Mouse (Mus musculus) left cerebral cortex, adult 8-10 months (tissue): ENCODE data around the gene Zfp764. TPM values are rescaled to one million over a fixed set of nuclear protein-coding genes. Genes with fewer than 3 reads are reported as not detected.
"Not testable (repeated sequence)": the region's sequence is repeated elsewhere in the genome, so short reads cannot be mapped to it uniquely, and the experiment has no call there.

Experiments
- DNase-seq, 2 experiments: peaks; one replicate each; pipeline ENCODE4 v3.0.0; 2022; ENCODE audit warnings: low spot score in 2 of 2
- total RNA-seq, 4 experiments: library from RNA; stranded (reverse); gene quantifications; 2 replicates each; pipeline ENCODE4 v1.2.4; 2022

Zfp764 gene
- total RNA-seq = 1 to 10 TPM; 6.1 to 6.7 (median 6.6) TPM

DNA sequence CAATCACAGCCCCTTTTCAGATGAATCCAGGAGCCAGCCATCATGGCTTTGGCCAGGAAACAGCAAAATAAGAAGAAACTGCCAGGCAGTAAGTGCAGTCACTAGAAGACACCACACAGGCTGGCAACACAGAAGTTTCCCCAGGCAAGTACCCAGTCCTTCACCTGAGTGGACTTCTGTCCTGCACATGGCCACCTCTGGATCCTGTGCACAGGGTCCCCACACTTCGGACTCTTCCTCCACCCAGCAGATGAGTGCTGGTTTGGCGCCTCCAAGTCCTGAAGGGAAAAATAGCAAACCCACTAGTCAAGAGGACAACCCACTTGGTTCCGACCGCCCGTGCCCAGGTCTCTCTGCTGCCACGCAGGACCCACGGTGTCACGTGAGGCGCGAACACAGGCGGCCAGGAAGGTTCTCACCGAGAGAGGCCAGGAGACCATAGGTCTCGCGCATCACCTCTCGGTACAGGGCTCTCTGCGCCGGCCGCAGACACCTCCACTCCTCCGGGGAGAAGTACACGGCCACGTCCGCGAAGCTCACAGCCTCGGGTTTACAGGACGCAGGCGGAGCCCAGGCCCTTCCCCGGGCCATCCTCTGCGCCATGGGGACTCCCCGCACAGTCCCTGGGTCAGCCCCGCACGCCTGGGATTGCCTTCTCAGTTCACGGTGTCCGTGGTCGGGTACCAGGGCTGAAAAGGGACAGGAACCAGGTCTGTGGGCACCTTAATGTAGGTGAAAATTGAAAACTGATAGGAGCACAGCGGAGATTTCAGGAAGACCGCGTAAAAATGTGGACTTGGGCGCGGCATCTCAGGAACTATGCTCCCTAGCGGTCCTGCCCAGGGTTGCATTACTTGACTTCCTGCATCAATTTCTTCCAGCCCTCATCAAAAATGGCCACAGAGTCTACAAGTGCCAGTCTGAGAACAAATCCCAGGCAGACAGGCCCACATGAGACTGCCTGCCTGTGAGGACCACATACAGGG is at the start of gene Zfp764:
Gene Zfp764, minus strand, starts transcription at position 821 of the 986 bp plus-strand sequence.
- DNase-seq = peak; percentile 74 to 84

DNA sequence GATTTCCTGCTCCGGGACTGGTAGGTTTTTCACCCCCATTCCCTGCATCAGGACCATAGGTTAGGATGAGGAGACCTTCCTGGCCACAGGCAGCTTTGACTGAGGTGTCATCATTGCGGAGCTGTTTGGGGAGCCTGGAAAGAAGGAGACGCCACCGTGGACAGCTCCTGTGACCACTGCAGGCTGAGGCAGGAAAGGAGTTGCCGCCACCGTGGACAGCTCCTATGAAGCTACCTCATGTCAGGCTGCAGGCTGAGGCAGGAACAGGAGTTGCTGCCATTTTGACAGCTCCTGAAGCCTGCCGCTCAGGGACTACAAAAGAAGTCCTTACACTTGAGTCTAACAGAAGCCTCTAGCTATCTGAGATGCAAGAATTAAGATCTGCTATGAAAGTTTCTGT is 48.3 kb upstream of the Zfp764 start:
- no peak for DNase-seq

DNA sequence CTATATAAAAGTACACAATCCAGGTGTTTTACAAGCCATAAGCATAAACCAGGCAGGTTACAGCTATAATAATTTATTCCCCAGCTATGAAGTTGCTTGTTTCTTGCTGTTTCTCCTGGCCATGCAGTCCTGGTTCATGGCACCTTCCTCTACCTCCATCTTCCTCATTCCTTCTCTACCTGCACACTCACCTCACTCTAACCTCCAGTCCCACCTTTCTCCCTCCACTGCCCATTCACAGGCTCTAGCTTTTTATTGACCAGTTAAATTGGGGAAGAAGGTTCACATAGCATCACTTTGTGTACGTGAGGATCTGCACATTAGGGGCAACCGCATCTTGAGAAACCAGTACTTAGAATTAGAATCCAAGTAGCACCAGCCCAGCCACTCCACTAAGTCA is 46.4 kb upstream of the Zfp764 start:
- no peak for DNase-seq

DNA sequence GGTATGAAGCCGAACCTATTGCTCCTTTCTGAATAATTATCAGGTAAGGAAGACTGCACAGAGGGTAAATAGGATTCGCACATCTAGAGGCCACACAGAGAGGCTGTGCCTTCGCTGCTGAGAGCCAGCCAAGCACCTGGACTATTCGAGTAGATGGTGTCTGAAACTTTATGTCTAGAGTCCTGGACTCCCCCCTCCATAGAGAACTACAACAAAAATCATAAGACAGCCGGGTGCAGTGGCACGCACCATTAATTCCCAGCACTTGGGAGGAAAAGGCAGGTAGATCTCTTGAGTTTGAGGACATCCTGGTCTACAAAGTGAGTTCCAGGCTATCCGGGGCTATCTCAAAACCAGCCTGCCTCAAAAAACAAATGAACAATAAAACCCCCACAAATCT is 43.3 kb upstream of the Zfp764 start:
- DNase-seq = no peak

DNA sequence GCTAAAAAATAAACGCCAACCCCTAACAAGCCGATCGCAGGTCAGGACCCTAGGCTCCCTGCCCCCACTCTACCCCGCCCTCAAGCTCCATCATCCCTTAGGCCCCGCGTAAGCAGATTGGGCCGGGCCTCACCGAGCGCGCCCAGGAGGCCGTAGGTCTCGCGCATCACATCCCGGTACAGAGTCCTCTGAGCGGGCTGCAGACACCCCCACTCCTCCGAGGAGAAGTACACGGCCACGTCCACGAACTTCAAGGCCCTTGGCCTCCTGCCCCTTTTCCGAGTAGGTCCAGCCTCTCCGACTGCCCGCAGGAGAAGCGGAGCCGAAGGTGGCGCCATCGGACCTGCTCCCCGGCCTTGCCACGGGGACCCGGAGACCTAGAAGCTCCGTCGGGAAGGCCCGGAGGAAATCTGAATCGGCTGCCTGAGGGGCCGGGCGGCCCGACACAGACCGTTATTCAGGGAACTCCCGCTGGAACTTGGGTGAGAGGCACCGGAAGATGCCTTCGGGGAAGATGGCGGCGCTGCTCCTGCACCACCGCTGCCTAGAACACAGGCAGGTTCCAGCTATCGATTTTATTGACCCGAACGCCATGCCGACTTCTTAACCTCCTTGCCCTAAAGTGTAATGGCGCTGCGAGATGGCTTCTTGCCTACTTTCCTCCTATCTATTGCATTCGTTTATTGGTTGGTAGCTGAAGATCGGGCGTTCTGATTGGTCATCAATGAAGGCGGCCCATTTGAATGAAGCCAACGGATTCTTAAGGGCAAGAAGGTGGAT is 42.1 kb upstream of the Zfp764 start, which contains the start of gene Zfp689:
Gene Zfp689, minus strand, starts transcription at position 638 of the 780 bp plus-strand sequence.
- peak; percentile 92 to 94 for DNase-seq

DNA sequence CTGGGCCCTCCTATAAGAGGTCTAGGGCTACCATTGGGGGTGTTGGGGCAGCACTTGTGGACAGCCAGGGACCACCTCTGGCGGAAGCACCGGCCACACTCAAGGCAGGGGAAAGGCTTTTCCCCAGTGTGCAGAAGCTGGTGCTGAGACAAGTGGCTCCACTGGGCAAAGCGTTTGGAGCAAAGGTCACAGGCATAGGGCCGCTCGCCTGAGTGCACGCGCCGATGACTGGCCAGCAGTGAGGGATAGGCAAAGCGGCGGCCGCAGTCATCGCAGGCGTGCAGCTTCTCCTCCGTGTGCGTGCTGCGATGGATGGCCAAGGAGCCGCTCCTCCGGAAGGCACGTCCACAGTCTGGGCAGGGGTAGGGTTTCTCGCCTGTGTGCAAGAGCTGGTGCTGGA is 37.4 kb upstream of the Zfp764 start:
- no peak for DNase-seq

DNA sequence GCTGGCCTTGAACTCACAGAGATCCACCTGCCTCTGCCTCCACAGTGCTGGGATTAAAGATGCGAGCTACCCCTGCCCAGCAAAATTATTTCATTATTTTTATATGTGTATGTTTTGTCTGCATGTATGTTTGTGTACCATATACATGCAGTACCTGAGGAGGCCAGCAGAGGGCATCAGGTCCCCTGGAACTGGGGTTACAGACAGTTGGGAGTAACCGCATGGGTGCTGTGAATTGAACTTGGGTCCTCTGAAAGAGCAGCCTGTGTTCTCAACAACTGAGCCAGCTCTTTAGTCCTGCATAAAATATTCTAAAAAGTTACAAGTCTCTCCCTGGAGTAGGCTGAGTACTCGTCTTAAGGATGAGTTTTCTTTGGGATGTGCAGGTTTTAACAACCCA is 31.1 kb upstream of the Zfp764 start:
- DNase-seq = no peak

DNA sequence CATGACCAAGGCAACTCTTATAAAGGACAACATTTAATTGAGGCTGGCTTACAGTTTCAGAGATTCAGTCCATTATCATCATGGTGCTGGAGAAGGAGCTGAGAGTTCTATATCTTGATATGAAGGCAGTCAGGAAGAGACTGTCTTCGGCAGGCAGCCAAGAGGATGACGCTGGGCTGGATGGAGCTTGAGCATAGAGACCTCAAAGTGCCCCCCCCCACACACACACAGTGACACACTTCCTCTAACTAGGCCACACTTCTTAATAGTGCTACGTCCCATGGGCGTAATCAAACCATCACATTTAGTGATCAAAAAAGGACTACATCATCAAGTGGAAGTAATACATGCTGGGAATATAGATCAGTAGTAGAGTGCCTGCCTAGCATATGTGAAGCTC is 28.6 kb upstream of the Zfp764 start:
- no peak for DNase-seq

DNA sequence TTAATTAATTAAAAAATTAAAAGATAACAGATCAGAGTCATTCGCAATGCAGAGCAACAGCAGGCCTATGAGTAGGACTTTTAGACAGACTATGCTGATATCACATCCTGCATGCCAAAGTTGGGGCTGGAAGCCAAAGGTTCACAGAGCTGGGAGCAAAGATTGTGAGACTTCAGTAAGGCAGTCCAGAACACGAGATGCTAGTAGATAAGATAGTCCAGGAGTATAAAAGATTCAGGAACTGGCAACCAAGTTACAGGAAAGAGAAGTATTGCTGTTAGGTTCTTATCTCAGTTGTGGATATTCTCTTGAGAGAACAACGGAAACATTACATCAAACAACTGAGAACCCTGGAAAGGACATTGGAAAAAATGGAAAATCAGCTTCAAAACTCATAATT is 19.7 kb upstream of the Zfp764 start:
- no peak for DNase-seq

DNA sequence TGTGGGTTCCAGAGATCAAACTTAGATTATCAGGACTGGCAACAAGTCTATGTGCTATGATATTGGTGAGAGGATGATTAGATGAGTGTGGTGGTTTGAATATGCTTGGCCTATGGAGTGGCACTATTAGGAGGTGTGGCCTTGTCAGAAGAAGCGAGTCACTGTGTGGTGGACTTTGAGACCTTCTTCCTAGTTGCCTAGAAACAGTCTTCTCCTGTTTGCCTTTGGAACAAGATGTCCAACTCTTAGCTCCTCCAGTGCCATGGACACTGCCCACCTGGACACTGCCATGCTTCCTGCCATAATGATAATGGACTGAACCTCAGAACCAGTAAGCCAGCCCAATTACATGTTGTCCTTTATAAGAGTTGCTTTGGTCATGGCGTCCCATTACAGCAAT is 19.3 kb upstream of the Zfp764 start:
- no peak for DNase-seq

DNA sequence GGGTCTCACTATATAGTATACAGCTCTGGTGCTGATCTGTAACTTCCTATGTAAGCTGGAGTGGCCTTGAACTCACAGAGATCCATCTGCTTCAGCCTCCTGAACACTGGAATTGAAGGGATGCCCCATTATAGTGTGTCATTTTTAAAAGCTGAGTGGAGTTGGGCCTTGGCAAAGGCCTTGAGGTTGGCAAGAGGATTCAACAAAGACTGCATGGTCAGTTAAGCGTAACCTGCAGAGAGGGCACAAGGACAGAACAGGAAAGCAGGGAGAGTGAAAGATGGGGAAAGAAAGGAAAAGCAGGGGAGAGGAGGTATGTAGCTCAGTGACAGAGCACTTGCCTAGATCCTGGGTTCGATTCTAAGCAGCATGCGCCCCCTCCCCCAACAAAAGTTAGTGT is 18.7 kb upstream of the Zfp764 start:
- DNase-seq = no peak

DNA sequence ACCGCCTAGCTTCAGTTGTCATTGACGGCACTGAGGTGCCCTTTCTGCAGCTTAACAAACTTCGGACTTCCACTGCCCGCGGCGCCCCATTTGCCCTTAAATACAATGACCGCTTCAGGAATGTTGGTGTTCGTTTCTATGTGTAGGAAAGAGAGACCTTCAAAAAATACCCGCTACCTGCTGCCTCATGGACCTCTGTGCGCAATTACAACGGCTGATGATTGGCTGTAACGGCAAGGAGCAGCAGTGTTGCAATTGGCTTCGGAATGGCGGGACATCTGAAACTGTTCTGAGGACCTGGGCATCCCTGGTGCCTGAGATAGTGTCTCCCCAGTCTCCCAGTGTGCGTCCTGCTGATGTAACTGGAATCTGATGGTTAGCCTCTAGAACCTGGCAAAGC is 15.6 kb upstream of the Zfp764 start:
- no peak for DNase-seq

DNA sequence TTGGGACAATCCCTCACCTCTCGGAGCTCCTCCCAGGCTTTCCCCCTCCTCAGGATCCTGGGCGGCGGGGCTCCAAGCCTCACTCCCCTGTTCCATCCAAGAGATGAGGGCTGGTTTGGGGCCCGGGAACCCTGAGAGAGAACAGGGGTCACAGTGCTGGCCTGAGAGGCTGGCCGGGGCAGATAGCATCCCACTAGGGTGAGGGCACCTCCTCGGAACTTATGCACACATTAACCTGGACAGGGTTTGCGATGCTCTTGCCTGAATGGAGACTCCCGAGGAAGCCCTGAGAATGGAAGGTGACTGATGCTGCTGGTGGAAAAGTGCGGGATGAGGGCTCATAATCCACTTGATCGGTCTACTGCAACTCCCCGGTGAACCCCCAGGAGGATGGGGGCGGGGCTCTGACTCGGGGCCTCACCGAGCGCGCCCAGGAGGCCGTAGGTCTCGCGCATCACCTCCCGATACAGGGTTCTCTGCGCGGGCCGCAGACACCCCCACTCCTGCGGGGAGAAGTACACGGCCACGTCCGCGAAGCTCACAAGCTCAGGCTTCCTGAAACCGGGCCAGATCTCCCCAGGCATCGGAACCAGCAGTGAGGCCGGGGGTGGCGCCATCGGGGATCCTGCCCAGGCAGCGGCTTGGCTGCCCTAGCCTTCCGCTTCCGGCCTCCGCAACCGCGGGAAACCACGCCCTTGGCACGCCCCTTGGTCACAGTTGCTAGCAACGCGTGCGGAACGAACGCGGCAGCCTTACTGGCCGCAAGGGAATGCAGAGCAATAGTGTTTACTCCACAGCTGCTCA is 15.0 kb upstream of the Zfp764 start, which contains the start of gene Zfp688:
Gene Zfp688, minus strand, starts transcription at position 681 of the 804 bp plus-strand sequence.
- DNase-seq = peak; percentile 81 to 86

DNA sequence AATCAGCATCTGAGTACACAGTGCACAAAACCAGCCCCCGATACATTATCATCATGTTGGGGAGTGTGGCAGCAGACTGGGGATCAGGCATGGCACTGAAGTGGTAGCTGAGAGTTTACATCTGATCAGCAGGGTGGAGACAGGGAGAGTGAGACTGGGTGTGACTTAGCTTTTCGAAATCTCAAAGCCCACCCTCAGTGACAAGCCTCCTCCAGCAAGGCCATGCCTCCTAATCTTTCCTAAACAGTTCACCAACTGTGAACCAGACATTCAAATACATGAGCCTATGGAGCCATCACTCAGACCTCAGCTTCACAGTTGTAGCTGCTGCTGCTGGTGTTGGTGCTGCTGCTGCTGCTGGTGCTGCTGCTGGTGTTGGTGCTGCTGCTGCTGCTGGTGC is 4.8 kb upstream of the Zfp764 start:
- no peak for DNase-seq

DNA sequence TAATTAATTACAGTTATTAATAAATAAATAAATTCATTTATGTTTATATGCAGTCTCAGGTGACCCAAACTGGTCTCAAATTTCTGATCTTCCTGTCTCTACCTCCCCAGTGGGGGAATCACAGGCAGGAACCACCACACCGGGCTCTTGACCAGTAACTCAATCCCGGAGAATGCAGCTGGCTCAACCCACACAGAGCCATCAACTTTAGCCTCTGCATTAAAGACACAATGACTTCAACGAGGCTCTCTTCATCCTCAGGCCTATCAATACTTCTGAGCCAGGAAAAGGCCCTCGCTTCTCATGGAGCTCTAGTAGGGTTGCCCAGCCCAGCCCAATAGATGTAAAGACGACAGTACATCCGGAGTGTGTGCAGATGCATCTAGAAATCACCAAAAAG is 2.5 kb downstream of the Zfp764 start:
- DNase-seq = not testable (repeated sequence)

DNA sequence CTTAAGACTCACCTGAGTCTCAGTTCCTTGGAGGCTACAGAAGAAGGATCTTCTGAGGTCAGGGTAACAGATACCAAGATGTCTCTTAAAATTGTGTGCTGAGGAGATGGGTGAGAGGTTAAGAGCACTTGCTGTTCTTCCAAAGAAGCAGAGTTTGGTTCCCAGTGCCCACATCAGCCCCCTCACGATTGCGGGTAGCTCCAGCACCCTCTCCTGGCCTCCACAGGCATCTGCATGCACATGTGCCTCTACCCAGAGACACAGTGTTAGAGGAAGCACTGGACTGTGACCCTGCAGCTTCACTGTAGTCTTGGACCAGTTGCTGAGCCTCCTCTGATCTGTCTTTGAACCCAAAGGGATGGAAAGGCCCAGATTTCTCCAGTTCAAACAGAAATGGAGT is 3.6 kb downstream of the Zfp764 start:
- DNase-seq = no peak

DNA sequence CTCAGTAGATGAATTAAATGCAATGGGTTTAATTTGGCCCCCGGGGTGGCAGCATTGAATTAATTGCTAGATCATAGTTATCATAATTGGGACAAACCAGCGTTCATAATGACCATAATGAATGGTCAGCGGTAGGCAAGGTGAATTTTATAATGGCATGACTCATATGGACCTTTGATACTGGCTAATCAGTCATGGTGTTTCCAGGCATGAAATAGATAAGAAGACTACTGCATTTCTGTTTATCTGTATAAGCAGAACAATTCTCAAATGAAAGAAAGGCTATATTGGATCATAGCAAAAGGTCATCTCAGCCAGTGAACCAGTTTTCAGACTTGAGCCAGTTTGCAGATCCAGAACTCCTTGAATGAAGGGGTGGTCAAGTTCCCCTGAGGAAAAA is 6.3 kb downstream of the Zfp764 start:
- DNase-seq = no peak

DNA sequence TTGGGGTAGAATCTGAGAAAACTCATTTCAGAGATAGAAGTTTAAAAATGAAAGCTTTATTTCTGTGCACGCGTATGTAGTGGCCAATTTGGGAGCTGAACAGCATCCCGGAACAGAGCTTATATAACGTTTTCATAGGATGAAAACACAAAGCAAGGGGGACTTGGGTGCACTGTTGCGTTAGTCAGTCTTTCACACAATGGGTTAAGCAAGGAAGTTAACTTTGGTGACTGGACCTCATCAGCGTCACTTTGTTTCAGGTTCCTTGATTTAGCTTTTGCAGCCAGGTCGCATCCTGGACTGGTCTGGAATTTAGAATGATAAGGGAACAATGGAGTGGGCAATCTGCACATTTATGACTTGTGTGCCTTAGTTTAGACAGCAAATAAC is 12.7 kb downstream of the Zfp764 start:
- DNase-seq = no peak

DNA sequence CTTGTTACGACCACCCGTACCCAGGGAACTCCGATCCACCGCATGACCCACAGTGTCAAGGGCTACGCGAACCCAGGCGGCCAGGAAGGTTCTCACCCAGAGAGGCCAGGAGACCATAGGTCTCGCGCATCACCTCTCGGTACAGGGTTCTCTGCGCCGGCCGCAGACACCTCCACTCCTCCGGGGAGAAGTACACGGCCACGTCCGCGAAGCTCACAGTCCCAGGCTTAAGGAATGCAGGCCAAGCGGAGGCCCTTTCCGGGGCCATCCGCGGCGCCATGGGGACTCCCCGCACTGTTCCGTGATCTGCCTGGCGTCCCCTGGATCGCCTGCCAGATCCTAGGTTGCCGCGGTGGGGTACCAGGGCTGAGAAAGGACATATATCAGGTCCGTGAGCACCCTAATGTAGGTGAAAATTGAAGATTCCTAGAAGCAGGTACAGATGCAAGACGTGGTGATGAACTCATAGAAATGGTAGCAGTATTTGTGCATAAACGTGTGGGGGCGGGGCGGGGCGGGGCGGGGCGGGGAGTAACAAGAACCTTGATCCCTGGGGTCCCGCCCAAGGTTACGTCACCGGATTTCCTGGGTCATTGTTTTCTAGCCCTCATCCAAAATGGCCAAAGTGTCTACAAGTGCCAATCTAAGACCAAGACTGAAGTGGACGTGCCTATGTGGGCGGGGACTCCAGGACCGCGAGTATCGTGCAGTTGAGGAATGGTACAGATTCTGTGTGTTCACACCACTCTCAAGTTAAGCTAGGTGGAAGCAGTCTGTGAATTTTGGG is 13.3 kb downstream of the Zfp764 start, which contains the start of gene E430018J23Rik:
Gene E430018J23Rik, minus strand, starts transcription at position 473 of the 787 bp plus-strand sequence.
- peak; percentile 89 to 97 for DNase-seq

DNA sequence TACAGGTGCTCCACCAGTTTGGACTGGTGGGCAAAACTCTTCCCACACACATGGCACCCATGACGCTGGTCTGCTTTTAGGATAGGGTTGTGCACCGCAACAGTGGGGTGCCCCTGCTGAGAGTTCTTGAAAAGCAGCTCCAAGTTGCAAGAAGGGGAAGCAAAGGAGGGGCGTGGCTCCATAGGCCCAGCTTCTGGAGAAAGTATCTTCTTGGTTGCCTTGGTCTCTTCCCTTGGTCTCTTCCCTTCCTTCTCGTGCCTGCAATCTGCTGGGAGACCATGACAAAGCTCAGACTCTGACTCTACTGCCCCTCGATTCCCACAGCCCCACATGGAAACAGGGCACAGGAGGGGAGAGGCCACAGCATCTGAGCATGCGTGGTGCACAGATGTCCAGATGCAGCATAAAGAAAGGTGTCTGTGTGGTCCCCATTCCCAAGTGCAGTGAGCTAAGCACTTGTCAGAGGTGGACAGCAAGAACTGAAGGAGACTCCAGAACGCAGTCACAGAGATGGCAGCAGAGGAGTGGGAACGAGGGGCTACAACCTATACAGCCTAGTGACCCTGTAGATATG is 14.3 kb downstream of the Zfp764 start:
- DNase-seq = no peak
